Mouse (Mus musculus) liver, adult 2 months (tissue): Measurements from ENCODE around the gene Gm20661. TPM values are rescaled to one million over a fixed set of nuclear protein-coding genes. Genes with fewer than 3 reads are reported as not detected.
A peak's percentile ranks its signal among the peaks of the same experiment; 100 is the strongest.

Experiments used
- DNase-seq: peaks from one replicate; pipeline ENCODE4 v3.0.0-alpha.2; 2011; ENCODE audit warnings: low read depth, low spot score; ENCODE audit errors: extremely low read depth
- H3K27ac ChIP-seq: fragments of 200-500 bp; replicated peaks from 2 replicates; pipeline ENCODE4 v1.5.1; 2012; ENCODE audit warnings: low read depth, mild to moderate bottlenecking, control low read depth, inconsistent platforms, low read length; ENCODE audit not compliant: insufficient read depth
- H3K27me3 ChIP-seq: fragments of 200-500 bp; 2 replicates; pipeline ENCODE4 v1.6.1; 2012; ENCODE audit warnings: mild to moderate bottlenecking, moderate library complexity, low read length, inconsistent platforms; ENCODE audit not compliant: control insufficient read depth, insufficient read depth
- H3K36me3 ChIP-seq: fragments of 200-500 bp; 2 replicates; pipeline ENCODE4 v1.6.1; 2012; ENCODE audit warnings: low read length, inconsistent platforms; ENCODE audit not compliant: control insufficient read depth, insufficient read depth
- H3K4me1 ChIP-seq: fragments of 200-500 bp; 2 replicates; pipeline ENCODE4 v1.6.1; 2011; ENCODE audit warnings: low read length; ENCODE audit not compliant: control insufficient read depth, insufficient read depth
- H3K4me3 ChIP-seq: fragments of 200-500 bp; 2 replicates; pipeline ENCODE4 v1.5.1; 2011; ENCODE audit warnings: low read depth, mild to moderate bottlenecking, control low read depth, low read length, moderate library complexity; ENCODE audit not compliant: insufficient read depth
- H3K79me2 ChIP-seq: fragments of 200-500 bp; 2 replicates; pipeline ENCODE4 v1.6.1; 2012; ENCODE audit warnings: inconsistent platforms, mild to moderate bottlenecking, low read length, moderate library complexity; ENCODE audit not compliant: control insufficient read depth, insufficient read depth
- H3K9ac ChIP-seq: fragments of 200-500 bp; 2 replicates; pipeline ENCODE4 v1.6.1; 2012; ENCODE audit warnings: low read depth, mild to moderate bottlenecking, control low read depth, inconsistent platforms, low read length
- CTCF ChIP-seq: fragments of 200-500 bp; IDR thresholded peaks from 2 replicates; pipeline ENCODE4 v1.5.1; 2011; ENCODE audit warnings: low read depth, low read length, control low read depth
- POLR2A ChIP-seq: fragments of 200-500 bp; IDR thresholded peaks from 2 replicates; pipeline ENCODE4 v1.6.1; 2011; ENCODE audit warnings: low read length, control low read depth; ENCODE audit not compliant: insufficient read depth; ENCODE audit errors: extremely low read depth
- WGBS: fragments of 180-500 bp; shearing (Covaris S2); methylation state at CpG from one replicate; pipeline ENCODE4 v1.1.7; 2018; 5-methylcytosine and 5-hydroxymethylcytosine counted together
- polyA plus RNA-seq: library from polyadenylated mRNA; depleted of rRNA; stranded (reverse); fragments of >200 nt; gene quantifications from 2 replicates; pipeline ENCODE4 v1.2.3, GENCODE M21; 2012
- total RNA-seq: library from RNA; depleted of rRNA; stranded (reverse); fragments of >200 nt; gene quantifications from 2 replicates; pipeline ENCODE4 v1.2.3, GENCODE M21; 2014

Gene Gm20661
- total and polyA plus RNA-seq, 2 experiments, result 0.10 TPM; not detected in 1

DNA sequence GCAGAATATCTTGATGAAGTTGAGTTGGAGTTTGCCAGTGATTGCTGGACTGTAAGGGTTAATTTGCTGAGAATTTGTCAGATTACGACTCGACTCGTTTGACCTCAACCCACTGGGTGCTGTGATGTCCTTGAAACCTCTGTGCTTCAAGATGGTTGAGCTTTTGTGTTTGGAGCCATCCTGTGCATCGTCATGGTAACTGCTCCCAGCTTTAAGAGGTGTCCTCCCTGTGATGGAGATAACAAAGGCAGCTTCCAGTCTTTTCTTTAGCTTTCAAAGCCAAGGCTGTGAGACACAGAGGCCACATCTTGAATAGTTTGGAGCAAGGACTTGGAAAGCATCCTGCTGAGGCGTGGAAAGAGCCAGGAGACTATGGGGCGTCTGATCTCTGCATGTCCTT lies 25.7 kb upstream of the Gm20661 start:
- Histone ChIP-seq H3K79me2 (no peaks in the 10 kb centered on the region), H3K9ac (no peak overlapping the region), H3K4me3 (no peak overlapping the region), H3K36me3 (no peaks in the 10 kb centered on the region), H3K4me1 (no peaks in the 10 kb centered on the region), H3K27ac (no peak overlapping the region), H3K27me3 (no peaks in the 10 kb centered on the region)
- no peak for DNase-seq
- TF ChIP-seq POLR2A (no peak), CTCF (no peak)
- 65% methylated on average over 6 of the region's 6 CpGs for WGBS

DNA sequence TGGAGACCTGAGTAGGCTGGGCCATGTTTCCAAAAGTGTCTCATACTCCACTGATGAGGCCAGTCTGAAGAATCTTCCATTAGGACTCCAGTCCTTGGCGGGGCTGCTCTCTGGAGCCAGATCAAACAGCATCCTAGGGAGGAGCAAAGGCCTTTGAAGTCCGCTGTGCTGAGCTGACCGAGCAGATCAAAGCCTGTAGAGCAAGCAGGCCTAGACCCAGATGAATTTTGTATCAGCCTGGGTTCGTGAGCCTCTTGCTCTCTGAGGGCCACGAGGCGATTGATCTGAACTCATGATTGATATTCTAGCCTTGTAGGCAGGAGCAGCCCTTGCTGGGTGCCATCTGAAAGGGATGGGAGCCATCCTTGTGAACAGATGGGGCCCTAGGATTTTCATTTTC lies 23.0 kb upstream of the Gm20661 start:
- WGBS, result 78% methylated on average over 6 of the region's 6 CpGs
- H3K4me3 ChIP-seq, result no peak overlapping the region
- TF ChIP-seq POLR2A (no peak), CTCF (no peak)
- no peak overlapping the region for H3K27ac ChIP-seq
- H3K4me1 ChIP-seq, result no peaks in the 10 kb centered on the region
- H3K9ac ChIP-seq, result no peak overlapping the region
- H3K79me2 ChIP-seq, result no peaks in the 10 kb centered on the region
- H3K27me3 ChIP-seq, result no peaks in the 10 kb centered on the region
- H3K36me3 ChIP-seq, result no peaks in the 10 kb centered on the region
- no peak for DNase-seq

DNA sequence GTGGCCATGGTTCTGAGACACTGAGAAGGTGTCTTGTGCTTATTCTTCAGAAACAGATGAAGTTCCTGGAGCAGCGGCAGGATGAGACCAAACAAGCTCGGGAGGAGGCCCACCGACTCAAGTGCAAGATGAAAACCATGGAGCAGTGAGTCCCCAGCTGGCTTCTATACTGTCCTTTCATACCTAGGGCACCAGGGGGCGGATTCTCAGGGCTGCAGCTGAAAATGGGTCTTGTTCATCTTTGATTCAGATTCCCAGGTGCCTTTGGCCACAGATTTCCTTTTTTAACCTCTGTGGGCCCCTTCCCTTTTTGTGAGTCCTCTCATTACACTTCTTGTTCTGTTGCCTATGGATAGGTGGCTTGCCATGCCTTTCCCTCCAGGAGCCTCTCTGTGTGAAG lies 21.9 kb upstream of the Gm20661 start:
- H3K79me2 ChIP-seq, result no peaks in the 10 kb centered on the region
- no peaks in the 10 kb centered on the region for H3K4me1 ChIP-seq
- H3K9ac ChIP-seq, result no peak overlapping the region
- TF ChIP-seq POLR2A (no peak), CTCF (no peak)
- DNase-seq, result no peak
- no peak overlapping the region for H3K27ac ChIP-seq
- H3K4me3 ChIP-seq, result no peak overlapping the region
- no peaks in the 10 kb centered on the region for H3K36me3 ChIP-seq
- H3K27me3 ChIP-seq, result no peaks in the 10 kb centered on the region
- 86% methylated on average over 4 of the region's 4 CpGs for WGBS

DNA sequence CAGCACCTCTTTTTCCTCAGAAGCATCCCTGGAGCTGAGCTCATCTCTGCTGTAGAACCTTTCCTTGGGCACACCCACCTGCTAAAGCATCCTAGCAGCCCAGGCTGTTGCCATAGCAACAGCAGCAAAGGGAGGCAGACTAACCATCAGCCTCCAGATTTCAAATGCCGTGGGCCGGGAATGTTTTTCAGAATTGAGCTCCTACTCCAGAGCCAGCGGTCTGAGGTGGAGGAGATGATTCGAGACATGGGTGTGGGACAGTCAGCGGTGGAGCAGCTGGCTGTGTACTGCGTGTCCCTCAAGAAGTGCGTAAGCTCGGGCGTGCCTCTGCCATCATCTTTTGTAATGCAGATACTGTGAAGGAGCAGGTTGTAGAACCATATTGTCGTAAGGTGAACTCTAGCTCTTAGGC lies 21.5 kb upstream of the Gm20661 start:
- Histone ChIP-seq H3K36me3 (no peaks in the 10 kb centered on the region), H3K9ac (no peak overlapping the region), H3K27me3 (no peaks in the 10 kb centered on the region), H3K4me3 (no peak overlapping the region), H3K79me2 (no peaks in the 10 kb centered on the region), H3K4me1 (no peaks in the 10 kb centered on the region), H3K27ac (no peak overlapping the region)
- TF ChIP-seq POLR2A (no peak), CTCF (no peak)
- no peak for DNase-seq
- WGBS, result 94% methylated on average over 10 of the region's 10 CpGs

DNA sequence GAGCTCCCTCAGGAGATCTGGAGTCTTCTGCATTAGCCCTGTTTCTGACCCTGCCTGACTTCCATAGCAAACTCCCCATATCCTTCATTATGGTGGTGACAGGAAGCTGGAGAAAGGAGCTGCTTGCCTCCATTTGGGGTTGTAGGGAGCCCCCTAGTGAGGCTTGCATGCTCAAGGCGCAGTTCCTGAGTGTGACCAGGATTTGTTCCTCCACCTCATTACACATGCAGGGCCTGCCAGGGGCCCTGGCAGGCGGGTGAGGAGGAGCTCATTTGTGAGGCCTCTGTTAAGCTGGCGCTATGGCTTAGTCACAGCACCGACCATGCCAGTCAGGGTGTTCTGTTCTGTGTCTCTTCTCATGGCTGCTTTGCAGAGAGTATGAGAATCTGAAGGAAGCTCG lies 21.0 kb upstream of the Gm20661 start:
- H3K4me1 ChIP-seq, result no peaks in the 10 kb centered on the region
- no peak overlapping the region for H3K9ac ChIP-seq
- no peaks in the 10 kb centered on the region for H3K36me3 ChIP-seq
- no peak overlapping the region for H3K4me3 ChIP-seq
- DNase-seq, result no peak
- 83% methylated on average over 5 of the region's 5 CpGs for WGBS
- no peaks in the 10 kb centered on the region for H3K27me3 ChIP-seq
- no peaks in the 10 kb centered on the region for H3K79me2 ChIP-seq
- TF ChIP-seq POLR2A (no peak), CTCF (peak; percentile 25; the same call in 1 of the 2 replicates)
- H3K27ac ChIP-seq, result no peak overlapping the region

DNA sequence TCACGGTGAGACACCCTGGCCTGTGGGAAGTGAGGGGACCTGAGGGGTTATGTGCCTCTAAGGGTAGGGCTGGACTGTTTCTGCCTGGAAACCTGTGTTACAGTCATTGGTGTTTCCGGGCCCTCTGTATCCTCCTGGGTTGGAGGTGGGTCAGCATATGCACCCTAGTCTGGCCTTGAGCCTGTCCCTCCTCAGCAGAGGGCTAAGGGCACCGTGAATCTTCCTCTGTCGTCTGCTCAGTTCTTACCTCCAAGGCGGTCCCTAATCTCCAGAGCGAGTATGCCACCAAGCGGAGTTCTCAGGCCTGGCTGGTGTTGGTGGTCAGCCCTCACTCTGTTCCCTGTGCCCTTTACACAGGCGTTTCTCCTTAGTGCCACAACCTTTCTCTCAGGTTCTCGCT lies 19.9 kb upstream of the Gm20661 start:
- Histone ChIP-seq H3K9ac (no peak overlapping the region), H3K4me1 (no peaks in the 10 kb centered on the region), H3K4me3 (no peak overlapping the region), H3K36me3 (no peaks in the 10 kb centered on the region), H3K27me3 (no peaks in the 10 kb centered on the region), H3K27ac (no peak overlapping the region), H3K79me2 (no peaks in the 10 kb centered on the region)
- no peak for DNase-seq
- 96% methylated on average over 9 of the region's 9 CpGs for WGBS
- TF ChIP-seq POLR2A (no peak), CTCF (no peak)
